Mouse (Mus musculus) lung, postnatal 4 days (tissue): Measurements from ENCODE around the gene Nfatc2.
A peak's percentile ranks its signal among the peaks of the same experiment; 100 is the strongest.

Experiments used
- DNase-seq, 2 experiments: peaks; one replicate each; pipeline ENCODE4 v3.0.0; 2021

The Nfatc2 gene

DNA sequence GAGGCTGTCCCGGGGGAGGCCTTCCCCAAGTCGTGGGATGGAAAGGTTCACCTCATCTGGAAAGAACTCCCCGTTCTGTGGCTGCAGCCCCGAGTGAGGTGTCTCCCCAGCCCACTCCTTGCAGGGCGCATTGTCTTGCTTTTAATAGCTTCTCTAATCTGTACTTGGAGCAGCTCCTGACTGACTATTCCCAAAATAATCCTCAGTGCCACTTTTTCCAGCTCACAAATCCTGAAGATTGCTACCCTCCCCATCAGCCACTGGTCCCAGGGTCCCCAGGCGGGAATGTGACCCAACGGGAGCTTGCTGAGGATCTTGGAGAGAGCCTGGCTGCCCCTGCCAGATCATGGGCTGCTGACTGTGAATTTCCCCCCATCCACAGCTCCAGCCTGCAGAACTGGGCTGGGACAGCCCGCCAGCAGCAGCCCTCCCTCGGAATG is 6.7 kb upstream of the Nfatc2 start:
- DNase-seq, result no peak

GRCm38 (mm10) chr2:168604655-168605070 is 3.2 kb upstream of the Nfatc2 start:
- DNase-seq, result no peak

DNA sequence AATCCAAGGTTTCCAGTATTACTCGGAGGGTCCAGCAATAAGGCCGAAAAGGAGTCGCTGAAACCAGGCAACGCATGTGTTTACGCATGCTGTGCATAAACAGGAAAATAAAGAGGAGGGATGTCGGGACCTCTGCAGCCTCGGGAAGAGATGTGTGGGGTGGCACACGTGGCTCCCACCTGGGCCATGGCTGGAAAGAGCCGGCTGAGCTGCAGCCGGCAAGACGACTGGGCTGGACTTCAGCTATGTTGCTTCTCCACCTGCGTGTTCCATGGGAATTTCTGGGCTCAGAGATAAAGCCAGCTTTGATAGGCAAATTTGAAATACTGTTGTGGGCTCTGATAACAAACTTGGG is 907 bp upstream of the Nfatc2 start:
- no peak for DNase-seq

GRCm38 (mm10) chr2:168600750-168601490 is 537 bp downstream of the Nfatc2 start:
- DNase-seq, result no peak

GRCm38 (mm10) chr2:168595693-168596092 is 5.8 kb downstream of the Nfatc2 start:
- no peak for DNase-seq

DNA sequence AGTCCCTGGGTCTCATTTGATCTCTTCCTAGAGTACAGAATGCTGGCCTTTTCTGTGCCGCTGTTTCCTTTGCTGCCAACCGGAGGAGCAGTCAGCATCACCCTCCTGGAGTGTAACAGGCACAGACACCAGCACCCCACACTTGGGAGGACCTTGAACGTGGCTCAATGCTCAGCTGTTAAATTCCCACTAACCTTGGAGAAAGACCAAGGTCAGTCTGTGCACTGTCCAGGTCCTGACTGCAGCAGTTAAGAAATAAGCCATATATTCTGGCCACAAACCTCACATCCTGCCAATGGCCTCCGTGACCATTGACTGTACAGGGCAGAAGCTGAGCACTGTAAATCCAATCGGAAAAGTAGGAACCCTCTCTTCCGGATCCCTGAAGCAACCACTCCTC is 7.8 kb downstream of the Nfatc2 start:
- no peak for DNase-seq

GRCm38 (mm10) chr2:168593004-168593403 is 8.5 kb downstream of the Nfatc2 start:
- no peak for DNase-seq

GRCm38 (mm10) chr2:168591076-168591475 is 10.4 kb downstream of the Nfatc2 start:
- no peak for DNase-seq

DNA sequence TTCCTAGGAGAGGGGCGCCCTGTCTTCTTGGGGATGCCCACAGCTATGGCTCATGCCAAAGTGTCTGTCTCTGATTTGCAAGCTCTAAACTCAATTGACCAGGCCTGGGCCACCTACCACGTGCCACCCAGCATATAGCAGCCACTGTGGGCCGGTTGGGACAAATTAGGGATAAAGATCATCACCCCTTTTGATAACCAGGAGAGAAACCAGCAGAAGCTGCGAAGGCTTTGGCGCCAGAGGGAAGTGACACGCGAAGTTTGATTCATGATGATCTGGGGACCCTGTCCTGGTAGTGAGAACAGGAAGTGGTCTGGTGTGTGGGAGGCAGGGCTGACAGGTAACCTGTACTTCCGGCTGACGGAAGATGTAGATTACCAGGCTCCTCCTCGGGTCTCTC is 10.9 kb downstream of the Nfatc2 start:
- DNase-seq, result no peak

GRCm38 (mm10) chr2:168590168-168590551 is 11.3 kb downstream of the Nfatc2 start:
- peak; percentile 61 to 64 for DNase-seq

DNA sequence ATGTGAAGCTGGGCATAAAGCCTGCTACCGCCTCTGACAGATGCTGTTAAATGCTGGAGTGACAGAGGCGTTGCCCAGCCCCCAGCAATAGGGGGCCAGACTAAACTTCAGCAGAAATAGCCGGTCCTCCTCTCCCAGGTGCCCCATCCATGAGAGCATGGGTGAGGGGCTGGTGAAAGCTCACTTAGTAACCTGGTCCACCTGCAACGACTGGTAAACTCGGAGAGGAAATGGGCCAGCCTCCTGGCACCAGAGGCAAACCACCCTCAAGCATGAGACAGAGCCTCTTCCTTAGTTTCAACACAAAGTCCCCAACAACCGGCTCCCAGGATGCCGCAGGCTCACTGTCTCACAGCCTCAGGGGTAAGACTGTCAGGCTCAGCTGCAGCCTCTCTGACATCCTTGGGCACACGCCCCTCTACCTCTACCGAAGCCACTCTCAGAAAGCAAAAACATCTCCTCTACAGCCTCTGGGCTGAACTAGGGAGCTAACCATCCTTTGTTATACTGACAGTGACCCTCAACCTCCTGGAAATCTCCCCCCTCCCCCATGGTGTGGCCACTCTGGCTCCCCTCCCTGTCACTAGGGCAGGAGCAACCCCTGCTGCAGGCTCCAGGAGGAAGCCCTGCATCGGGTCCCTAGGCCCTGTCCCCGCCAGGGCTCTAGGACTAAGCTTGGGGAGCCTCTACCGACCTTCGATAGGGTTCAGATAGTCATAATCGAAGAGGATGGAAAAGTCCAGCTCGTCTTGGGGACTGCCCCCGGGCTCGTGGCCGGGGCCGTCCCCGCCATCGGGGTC is 11.9 kb downstream of the Nfatc2 start:
- no peak for DNase-seq

GRCm38 (mm10) chr2:168588591-168589367 is 12.7 kb downstream of the Nfatc2 start:
- DNase-seq, result no peak

- no peak for DNase-seq
Measured at GRCm38 (mm10) chr2:168587159-168587558, 14.3 kb downstream of the Nfatc2 start.

- no peak for DNase-seq
Measured at GRCm38 (mm10) chr2:168586512-168586911, 14.9 kb downstream of the Nfatc2 start.

DNA sequence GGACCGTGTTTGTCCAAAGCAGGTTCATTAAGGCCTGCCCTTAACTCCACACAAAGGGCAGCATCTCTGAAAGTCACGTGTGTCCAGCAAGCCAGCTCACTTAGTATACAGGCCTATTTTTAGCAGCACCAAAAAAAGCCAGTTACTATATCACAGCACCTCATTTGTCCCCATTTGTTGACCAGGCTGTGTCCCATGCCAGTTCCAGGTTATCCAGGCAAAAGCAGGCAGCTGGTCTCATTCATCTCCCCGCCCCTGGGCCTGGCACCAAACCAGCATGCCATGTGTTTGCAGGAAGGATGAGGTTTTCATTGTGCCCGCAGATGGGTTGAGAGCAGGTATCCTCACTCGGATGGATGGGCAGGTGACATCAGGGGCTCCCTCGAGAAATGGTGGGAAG is 16.6 kb downstream of the Nfatc2 start:
- no peak for DNase-seq

- no peak for DNase-seq
Measured at GRCm38 (mm10) chr2:168584408-168584807, 17.0 kb downstream of the Nfatc2 start.

DNA sequence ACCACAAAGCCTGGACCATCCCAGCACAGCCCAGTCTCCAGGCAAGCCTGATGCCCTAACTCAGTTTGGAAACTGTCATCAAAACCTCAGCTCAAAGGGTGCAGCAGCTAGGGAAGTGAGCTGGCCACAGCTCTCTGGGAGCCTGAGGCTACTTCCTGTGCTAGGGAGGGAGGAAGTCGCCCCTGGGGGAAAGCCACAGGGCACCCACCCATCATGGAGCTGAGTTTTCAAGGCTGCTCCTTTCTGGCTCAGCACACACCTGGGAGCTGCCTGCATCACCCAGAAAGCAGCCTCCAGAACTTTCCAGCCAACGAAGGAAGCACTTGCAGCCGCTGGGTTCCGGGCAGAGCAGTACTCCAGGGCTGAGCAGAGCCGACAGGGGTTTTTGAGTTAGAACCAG is 18.4 kb downstream of the Nfatc2 start:
- no peak for DNase-seq

GRCm38 (mm10) chr2:168581207-168581854 is 20.1 kb downstream of the Nfatc2 start:
- DNase-seq, result no peak

- no peak for DNase-seq
Measured at GRCm38 (mm10) chr2:168580295-168580915, 21.1 kb downstream of the Nfatc2 start.

- no peak for DNase-seq
Measured at GRCm38 (mm10) chr2:168579601-168580130, 21.8 kb downstream of the Nfatc2 start.

DNA sequence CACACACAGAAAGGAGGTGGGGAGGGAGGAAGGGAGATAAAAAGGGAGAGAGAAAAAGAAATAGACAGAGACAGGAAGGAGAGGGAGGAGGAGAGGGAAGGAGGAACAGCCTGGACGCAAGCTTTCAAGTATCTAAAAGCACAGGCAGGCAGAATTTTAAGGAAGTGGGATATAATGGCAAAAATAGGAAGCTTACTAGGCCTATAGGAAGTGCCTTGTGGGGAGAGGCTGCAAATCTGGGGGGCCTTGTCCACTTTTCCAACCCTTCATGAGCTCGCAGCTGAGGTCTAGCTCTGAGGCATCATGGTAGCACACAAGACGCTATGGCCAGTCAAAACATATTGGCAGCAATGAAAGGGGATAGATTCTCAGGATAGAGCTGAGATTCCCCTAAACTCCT is 22.3 kb downstream of the Nfatc2 start:
- no peak for DNase-seq

GRCm38 (mm10) chr2:168578132-168578531 is 23.3 kb downstream of the Nfatc2 start:
- peak; percentile 32 to 68 for DNase-seq
